Mouse (Mus musculus): ENCODE data around the gene Kif24.

DNA sequence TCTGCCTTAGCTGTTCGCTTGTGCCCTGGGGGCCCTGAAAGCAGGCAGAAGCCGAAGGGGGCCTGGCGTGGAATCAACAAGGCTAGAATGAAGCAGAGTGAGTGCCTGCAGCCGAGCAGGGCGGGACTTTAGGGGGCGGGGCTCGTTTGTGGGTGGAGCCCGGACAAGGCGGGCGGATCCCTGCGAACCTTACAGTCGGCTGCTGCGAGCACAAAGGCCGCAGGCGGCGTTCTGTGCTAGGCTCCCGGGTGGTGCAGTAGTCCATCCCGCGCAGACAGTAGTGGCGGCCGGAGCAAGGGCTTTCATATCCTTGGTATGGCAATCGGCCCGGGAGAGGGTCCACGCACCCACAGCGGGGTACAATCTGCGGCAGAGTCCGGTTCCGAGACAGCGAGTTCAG is 42.2 kb upstream of the Kif24 start:
- TF ChIP-seq CTCF (IDR thresholded peaks at IDR 0.05; ENCODE audit: low read depth): peak; percentile 44; the same call in 1 of the 2 replicates
- no peak for TF ChIP-seq EP300 (optimal IDR thresholded peaks at IDR 0.05)

Measured in stomach, postnatal 0 days (tissue).